ENCODE assay signal across 8 mouse cellular contexts in the genomic region with DNA sequence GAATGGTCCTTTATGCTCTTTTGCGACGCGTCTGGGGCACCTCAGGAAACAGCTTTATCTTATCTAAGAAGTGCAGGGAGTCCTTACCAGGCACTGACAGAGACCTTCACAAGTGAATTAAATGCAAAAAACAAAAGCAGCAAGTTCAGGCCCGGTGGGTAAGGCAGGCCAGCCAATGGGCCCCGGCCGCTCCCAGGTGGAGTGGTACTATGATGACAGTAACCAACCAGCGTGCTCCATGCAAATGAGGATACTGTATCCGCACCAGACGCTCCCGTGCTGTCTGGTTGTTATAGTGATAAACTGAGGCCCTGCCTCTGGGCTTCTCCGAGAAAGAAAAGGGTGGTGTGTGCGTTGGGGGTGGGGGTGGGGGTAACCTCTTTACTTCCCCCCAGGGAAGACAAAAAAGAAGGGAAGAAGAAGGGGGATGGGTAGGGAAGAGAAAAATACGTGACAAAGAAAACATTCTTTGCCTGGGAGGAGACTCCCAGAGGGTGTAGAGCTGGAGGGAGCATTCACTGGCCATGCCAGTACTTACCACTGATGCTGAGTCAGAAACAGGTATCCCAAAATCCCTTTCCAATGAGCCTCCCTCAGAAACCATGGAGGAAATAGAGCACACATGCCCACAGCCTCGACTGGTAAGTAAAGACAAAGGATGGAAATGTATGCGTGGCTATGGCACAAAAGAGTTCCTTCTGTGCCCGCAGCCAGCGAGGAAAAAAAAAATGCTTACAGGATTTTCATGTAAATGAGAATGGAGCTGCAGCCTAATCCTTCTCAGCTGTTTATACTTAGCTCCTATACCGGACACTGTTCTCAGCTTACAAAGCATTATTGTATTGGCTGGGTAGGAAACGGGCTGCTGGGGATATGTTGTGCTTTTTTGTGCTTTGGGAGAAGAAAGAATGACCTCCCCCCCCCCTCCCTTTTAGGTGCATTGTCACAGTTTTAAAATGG. TPM values are rescaled to one million over a fixed set of nuclear protein-coding genes. Genes with fewer than 3 reads are reported as not detected.
DNase-seq lines count a peak whose midpoint lies in the region; ATAC-seq and TF ChIP-seq lines count a peak whose summit lies in the region.

No protein-coding gene starts in this region.

- H3K27ac ChIP-seq in kidney, postnatal 0 days, result no peak overlapping the region

- WGBS in kidney, postnatal 0 days, result 21% methylated on average over 19 of the region's 19 CpGs

- no peaks in the 10 kb centered on the region for H3K9me3 ChIP-seq in kidney, postnatal 0 days (replicated peaks; ENCODE audit: low read length)

- DNase-seq in A20 (ENCODE audit: low read depth, low spot score) (peak; percentile 72), liver (peak; percentile 92)
- DNase-seq in adrenal gland, postnatal 10 days, result peak; percentile 55
- peak; percentile 29 for DNase-seq in embryo, embryonic 9.5 days (ENCODE audit: extremely low spot score)
- peak; percentile 1 for DNase-seq in heart, adult 8-10 months (ENCODE audit: low spot score)
- peak; percentile 58 for DNase-seq in kidney, postnatal 0 days (ENCODE audit: low spot score)
- peak; percentile 42 to 54 for DNase-seq in spleen, postnatal 14 days (ENCODE audit: low spot score in 2 of 2)

- H3K4me2 ChIP-seq in kidney, postnatal 0 days (ENCODE audit: low read length), result peak overlapping the region; percentile 57

- H3K4me3 ChIP-seq in kidney, postnatal 0 days (replicated peaks; ENCODE audit: low read depth, low read length), result peak overlapping the region; percentile 21

- peak; percentile 91 for ATAC-seq in kidney, postnatal 0 days (replicated peaks; ENCODE audit: low FRiP score, low read depth)
- ATAC-seq in monocyte, adult 5-6 weeks (replicated peaks; ENCODE audit: insufficient number of reproducible peaks, low FRiP score, low TSS enrichment, poor library complexity, severe bottlenecking), result peak; percentile 70; the same call in 1 of the 2 replicates

- H3K36me3 ChIP-seq in kidney, postnatal 0 days (ENCODE audit: insufficient read depth, low read length), result no peaks in the 10 kb centered on the region

- TF ChIP-seq CTCF in kidney, postnatal 0 days (IDR thresholded peaks at IDR 0.05; ENCODE audit: low read depth), result no peak

- no peaks in the 10 kb centered on the region for H3K4me1 ChIP-seq in kidney, postnatal 0 days (replicated peaks; ENCODE audit: insufficient read depth, low read length)

- H3K9ac ChIP-seq in kidney, postnatal 0 days (ENCODE audit: low read depth, low read length), result no peak overlapping the region

- peaks cover 3% of the 10 kb centered on the region; the same call in 1 of the 2 replicates for H3K27me3 ChIP-seq in kidney, postnatal 0 days (ENCODE audit: insufficient read depth, low read length)

RNA-seq across cellular contexts. Expression of gene Pcyt1b, which starts 20.5 kb away (rescaled TPM):
- 1 to 10 TPM; 1.3 to 1.9 TPM for total RNA-seq in adrenal gland, postnatal 10 days (2021)
- under 1 TPM; 0.09 to 0.20 (median 0.18) TPM for total RNA-seq in heart, adult 8-10 months (2022)
- 0.29 and 0.31 TPM in 2 replicates for polyA plus RNA-seq in kidney, postnatal 0 days (2015; fragmentation: Nextera tagmentation; extraction: Ambion mirVana)
- 0.53 to 2.5 TPM in 2 of 3 replicates, not detected in the other for total RNA-seq in monocyte, adult 5-6 weeks (2017)

RNA-seq across cellular contexts. Expression of gene Pola1, which starts 43.2 kb away (rescaled TPM):
- 10 to 100 TPM; 17.1 to 23.3 TPM for total RNA-seq in adrenal gland, postnatal 10 days (2021)
- total RNA-seq in heart, adult 8-10 months (2022), result 1 to 10 TPM; 4.2 to 5.2 (median 4.6) TPM
- 7.8 and 9.2 TPM in 2 replicates for polyA plus RNA-seq in kidney, postnatal 0 days (2015; fragmentation: Nextera tagmentation; extraction: Ambion mirVana)
- 12.3 to 19.7 TPM (median 15.5 TPM) in 3 replicates for total RNA-seq in monocyte, adult 5-6 weeks (2017)

Comparison
In these comparisons a context has a peak if more than half of its experiments do, and no peak if none do; other contexts are left out.
1. DNase-seq: peak in every context shown above with its lines; median percentile 92 in liver; 72 in A20; 58 in kidney, postnatal 0 days; 55 in adrenal gland, postnatal 10 days; 48 in spleen, postnatal 14 days; 29 in embryo, embryonic 9.5 days; 1 in heart, adult 8-10 months.